Mouse (Mus musculus): Measurements from ENCODE around the gene Nlrp6.
"Not testable (repeated sequence)": the region's sequence is repeated elsewhere in the genome, so short reads cannot be mapped to it uniquely, and the experiment has no call there.

Gene Nlrp6

GRCm38 (mm10) chr7:140973396-140974165 lies 52.9 kb downstream of the Nlrp6 start:
- peak; percentile 94 for DNase-seq (ENCODE audit: inconsistent ontology term)

DNA sequence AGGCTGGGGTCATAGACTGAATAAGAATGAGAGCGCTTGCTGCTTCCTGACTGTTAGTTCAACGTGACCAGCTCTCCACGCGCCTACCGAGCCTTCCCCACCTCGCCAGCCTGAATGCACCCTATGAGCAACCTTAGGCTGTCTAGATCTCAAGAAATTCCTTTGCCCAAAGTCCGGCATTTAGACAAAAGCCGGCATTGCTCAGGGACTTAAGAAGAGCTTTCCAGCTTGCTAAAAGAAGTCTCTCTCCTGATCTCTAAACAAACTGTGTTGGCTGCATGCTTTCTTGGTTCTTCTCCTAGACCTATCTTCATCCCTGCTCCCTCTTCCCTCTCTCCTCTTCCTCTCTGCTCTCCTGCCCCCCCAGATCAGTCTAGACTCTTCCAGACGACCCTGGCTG lies 54.2 kb downstream of the Nlrp6 start:
- no peak for DNase-seq (ENCODE audit: inconsistent ontology term)

DNA sequence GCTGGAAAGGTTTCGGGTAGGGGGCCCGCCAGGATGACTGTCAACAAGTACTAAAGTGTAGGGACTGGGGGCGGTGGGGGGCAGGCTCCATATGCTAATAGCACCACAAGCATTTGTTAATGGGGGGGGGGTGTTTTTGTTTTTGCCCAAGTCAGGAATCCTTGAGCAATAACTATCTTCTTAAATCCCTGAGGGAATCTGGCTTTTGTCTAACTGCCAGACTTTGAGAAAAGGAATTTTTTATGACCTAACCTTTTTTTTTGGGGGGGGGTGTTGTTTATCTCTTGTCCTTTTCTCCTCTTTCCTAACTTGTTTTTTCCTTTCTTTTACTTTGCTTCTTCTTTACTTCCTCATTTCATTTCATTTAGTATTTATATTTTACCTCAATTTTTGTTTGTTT lies 54.8 kb downstream of the Nlrp6 start:
- DNase-seq (ENCODE audit: inconsistent ontology term) = no peak

DNA sequence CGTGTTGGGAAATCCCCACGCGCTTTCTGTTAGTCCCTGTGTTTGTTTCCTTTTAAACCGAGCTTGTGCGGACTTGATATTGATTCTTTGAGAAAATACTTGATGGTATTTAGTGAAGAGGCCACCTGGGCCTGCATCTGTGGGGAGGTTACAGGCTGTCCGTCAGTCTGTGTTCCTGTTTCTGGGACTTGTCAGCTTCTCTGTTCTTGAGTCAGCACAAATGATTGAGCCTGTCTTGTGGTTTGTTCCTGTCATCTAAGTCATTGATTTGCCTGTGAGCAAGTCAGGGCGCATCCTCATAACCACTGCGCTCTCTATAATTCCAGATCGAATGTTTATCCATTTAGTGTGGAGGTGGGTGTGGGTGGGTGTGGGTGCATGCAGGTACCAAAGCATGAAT lies 56.0 kb downstream of the Nlrp6 start:
- not testable (repeated sequence) for DNase-seq (ENCODE audit: inconsistent ontology term)

Measured in Muller cell, postnatal 12 days (primary cell).